Mouse (Mus musculus) embryonic facial prominence, embryonic 13.5 days (tissue): Measurements from ENCODE around the gene Ppef2. TPM values are rescaled to one million over a fixed set of nuclear protein-coding genes. Genes with fewer than 3 reads are reported as not detected.

Experiments used
- polyA plus RNA-seq: library from polyadenylated mRNA; unstranded; fragments of >200 nt; fragmentation: Nextera tagmentation; extraction: Ambion mirVana; gene quantifications from 2 replicates; pipeline ENCODE4 v1.2.1, GENCODE M21; 2015

Gene Ppef2
- polyA plus RNA-seq, 1 experiment from 2014 or later: 0.39 TPM

Other genes with a start within 250 kb of the Ppef2 start
- gene Cdkl2, start 212.4 kb downstream of the Ppef2 start, polyA plus RNA-seq: 1.3 and 1.4 TPM in 2 replicates
- gene G3bp2, start 172.6 kb downstream of the Ppef2 start, polyA plus RNA-seq: 202 and 213 TPM in 2 replicates
- gene Uso1, start 118.3 kb downstream of the Ppef2 start, polyA plus RNA-seq: 45.4 and 47.0 TPM in 2 replicates
- not detected in 2 replicates for gene U90926, start 40.9 kb downstream of the Ppef2 start, polyA plus RNA-seq
- gene Naaa, start 21.9 kb upstream of the Ppef2 start, polyA plus RNA-seq: 8.7 and 10.2 TPM in 2 replicates
- 41.0 and 44.8 TPM in 2 replicates for gene Sdad1, start 54.2 kb upstream of the Ppef2 start, polyA plus RNA-seq
- not detected in 2 replicates for gene Cxcl9, start 71.8 kb upstream of the Ppef2 start, polyA plus RNA-seq
- 2.4 and 2.5 TPM in 2 replicates for gene Art3, start 75.5 kb upstream of the Ppef2 start, polyA plus RNA-seq
- 0.45 and 0.73 TPM in 2 replicates for gene Cxcl10, start 92.6 kb upstream of the Ppef2 start, polyA plus RNA-seq
- 52.7 and 57.0 TPM in 2 replicates for gene Nup54, start 178.9 kb upstream of the Ppef2 start, polyA plus RNA-seq